Mouse (Mus musculus): ENCODE data around the gene Hif1an. TPM values are rescaled to one million over a fixed set of nuclear protein-coding genes. Genes with fewer than 3 reads are reported as not detected.

Hif1an gene
- polyA plus RNA-seq, 1 experiment from 2014 or later, result 24.8 TPM

Other genes starting within 250 kb of the Hif1an start
- 0.08 and 0.20 TPM in 2 replicates for gene Scd4, start 229.8 kb upstream of the Hif1an start, polyA plus RNA-seq (2014; fragmentation: Nextera tagmentation; extraction: Ambion mirVana)
- 3.5 and 4.4 TPM in 2 replicates for gene Scd1, start 155.0 kb upstream of the Hif1an start, polyA plus RNA-seq (2014; fragmentation: Nextera tagmentation; extraction: Ambion mirVana)
- gene Wnt8b, start 69.4 kb upstream of the Hif1an start, polyA plus RNA-seq (2014; fragmentation: Nextera tagmentation; extraction: Ambion mirVana), result not detected in 2 replicates
- gene Sec31b, start 17.0 kb upstream of the Hif1an start, polyA plus RNA-seq (2014; fragmentation: Nextera tagmentation; extraction: Ambion mirVana), result 0.41 and 0.48 TPM in 2 replicates
- gene Gm20538, start 10.0 kb upstream of the Hif1an start, polyA plus RNA-seq (2014; fragmentation: Nextera tagmentation; extraction: Ambion mirVana), result not detected in 2 replicates
- gene Ndufb8, start 7.4 kb upstream of the Hif1an start, polyA plus RNA-seq (2014; fragmentation: Nextera tagmentation; extraction: Ambion mirVana), result 595 and 617 TPM in 2 replicates
- 0.05 TPM in 1 of 2 replicates, not detected in the other for gene Pax2, start 193.2 kb downstream of the Hif1an start, polyA plus RNA-seq (2014; fragmentation: Nextera tagmentation; extraction: Ambion mirVana)

Measured in intestine, embryonic 14.5 days (tissue).